Mouse (Mus musculus): Measurements from ENCODE around the gene Gm49387. TPM values are rescaled to one million over a fixed set of nuclear protein-coding genes. Genes with fewer than 3 reads are reported as not detected.
A peak's percentile ranks its signal among the peaks of the same experiment; 100 is the strongest.

Gm49387 gene
- polyA plus RNA-seq, 1 experiment from 2014 or later: 1.1 TPM

DNA sequence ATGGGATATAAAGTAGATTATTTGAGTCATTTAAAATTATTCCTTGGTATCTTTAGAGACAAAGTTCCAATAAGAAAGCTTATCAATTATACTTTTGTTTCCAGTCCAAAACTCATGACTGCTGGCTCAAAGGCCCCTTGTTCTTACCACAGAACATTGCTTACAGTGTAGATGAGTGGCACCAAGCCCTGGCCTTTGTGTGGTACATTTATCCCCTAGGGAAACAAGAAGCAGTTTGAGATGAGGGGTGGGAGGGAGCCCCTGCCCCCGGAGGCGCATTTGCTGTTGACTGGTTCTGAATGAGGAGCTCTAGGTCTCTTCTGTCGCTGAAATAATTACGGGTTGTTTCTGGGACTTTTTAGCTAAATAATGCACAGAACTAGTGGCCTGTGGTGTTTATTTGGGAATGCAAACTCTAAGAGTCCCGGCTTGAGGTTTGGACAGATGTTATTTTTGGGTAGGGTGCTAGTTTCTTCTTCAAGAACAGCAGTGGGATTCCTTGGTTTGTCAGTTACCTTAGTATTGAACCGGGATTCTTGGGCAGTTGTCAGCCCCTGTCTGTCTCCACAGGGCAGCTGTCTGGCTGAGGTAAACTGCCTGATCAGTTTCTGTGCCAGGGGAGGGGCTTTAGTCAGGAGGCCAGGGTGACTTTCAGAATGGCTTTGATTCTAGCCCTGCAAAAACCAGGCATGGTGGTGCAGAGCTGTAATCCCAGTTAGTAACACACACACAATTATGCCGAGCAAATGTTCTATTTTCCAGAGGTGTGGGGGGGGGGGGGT, 19.8 kb upstream of the Gm49387 start:
- Histone ChIP-seq H3K4me2 (peak overlapping the region; percentile 11; the same call in 1 of the 2 replicates), H3K9me3 (no peaks in the 10 kb centered on the region), H3K36me3 (no peaks in the 10 kb centered on the region), H3K4me1 (peaks cover 85% of the 10 kb centered on the region), H3K4me3 (no peak overlapping the region), H3K27ac (peak overlapping the region; percentile 100), H3K9ac (peak overlapping the region; percentile 44; the same call in 1 of the 2 replicates), H3K27me3 (no peaks in the 10 kb centered on the region)
- 23% methylated on average over 7 of the region's 7 CpGs for WGBS
- no peak for ATAC-seq (ENCODE audit: insufficient number of reproducible peaks, insufficient read depth, low FRiP score, low TSS enrichment, low read depth)

DNA sequence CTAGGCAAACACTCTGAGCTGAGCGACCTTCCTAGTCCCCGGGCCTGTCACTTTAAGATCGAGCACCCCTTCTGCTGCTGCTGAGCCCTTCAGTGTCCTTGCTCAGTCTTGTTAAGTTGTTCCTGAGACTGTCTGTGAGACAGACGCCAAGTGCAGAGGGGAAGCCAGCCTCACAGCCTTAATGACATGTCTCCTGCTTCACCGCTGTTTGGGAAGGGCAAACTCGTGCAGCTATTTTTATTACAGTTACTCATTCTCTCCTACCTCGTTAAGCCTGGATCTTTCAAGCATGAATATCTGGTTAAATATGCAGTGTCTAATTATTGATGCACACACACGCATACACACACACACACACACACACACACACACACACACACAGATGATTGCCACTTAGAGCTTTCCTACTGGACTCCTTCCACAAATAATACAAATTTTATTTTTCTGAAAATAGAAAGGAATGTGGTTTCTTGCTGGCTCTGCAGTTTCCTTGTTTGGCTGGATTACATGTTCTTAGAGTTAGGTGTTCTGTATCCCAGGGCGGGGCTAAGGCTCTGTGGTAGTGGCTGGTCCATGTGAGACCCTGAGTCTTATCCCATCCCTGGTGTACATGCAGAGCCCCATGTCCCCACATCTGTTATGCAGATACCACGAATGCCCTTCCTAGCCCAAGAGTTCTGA, 19.0 kb upstream of the Gm49387 start:
- peak; percentile 43; the same call in 1 of the 2 replicates for ATAC-seq (ENCODE audit: insufficient number of reproducible peaks, insufficient read depth, low FRiP score, low TSS enrichment, low read depth)
- H3K4me2 ChIP-seq: no peak overlapping the region
- H3K9me3 ChIP-seq: no peaks in the 10 kb centered on the region
- no peaks in the 10 kb centered on the region for H3K36me3 ChIP-seq
- H3K9ac ChIP-seq: no peak overlapping the region
- H3K4me1 ChIP-seq: peaks cover 76% of the 10 kb centered on the region
- H3K27ac ChIP-seq: peak overlapping the region; percentile 100
- WGBS: 48% methylated on average over 10 of the region's 10 CpGs
- H3K4me3 ChIP-seq: no peak overlapping the region
- H3K27me3 ChIP-seq: no peaks in the 10 kb centered on the region

DNA sequence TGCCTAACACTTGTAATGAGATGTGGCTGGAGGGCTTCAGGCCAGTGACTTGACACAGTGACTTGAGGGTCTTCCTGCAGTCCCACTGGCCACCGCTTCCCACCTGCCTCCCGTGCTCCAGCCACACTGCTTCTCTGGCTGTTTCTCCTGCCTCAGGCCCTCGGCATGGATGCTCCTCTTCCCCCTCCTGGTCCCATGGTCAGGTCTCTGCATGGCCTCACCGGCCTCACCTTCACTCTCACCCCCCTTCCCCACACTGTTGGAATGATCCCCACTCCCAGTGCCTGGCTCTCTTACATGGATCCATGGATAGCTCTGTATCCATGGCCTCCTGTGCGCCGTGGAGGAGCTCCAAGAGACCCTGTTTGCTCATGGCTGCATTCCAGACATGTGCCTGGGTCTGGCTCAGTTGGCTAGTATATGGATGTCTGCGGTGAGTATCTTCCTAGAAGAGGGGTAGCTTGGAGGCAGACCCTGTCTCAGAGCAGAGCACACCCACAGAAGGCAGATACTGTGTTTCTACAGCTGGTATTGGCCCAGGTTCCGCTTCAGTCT, 17.5 kb upstream of the Gm49387 start:
- Histone ChIP-seq H3K27ac (no peak overlapping the region), H3K4me2 (no peak overlapping the region), H3K9me3 (no peaks in the 10 kb centered on the region), H3K4me3 (no peak overlapping the region), H3K9ac (no peak overlapping the region), H3K36me3 (no peaks in the 10 kb centered on the region), H3K27me3 (no peaks in the 10 kb centered on the region), H3K4me1 (peaks cover 62% of the 10 kb centered on the region)
- 81% methylated on average over 8 of the region's 8 CpGs for WGBS
- ATAC-seq (ENCODE audit: insufficient number of reproducible peaks, insufficient read depth, low FRiP score, low TSS enrichment, low read depth): no peak

DNA sequence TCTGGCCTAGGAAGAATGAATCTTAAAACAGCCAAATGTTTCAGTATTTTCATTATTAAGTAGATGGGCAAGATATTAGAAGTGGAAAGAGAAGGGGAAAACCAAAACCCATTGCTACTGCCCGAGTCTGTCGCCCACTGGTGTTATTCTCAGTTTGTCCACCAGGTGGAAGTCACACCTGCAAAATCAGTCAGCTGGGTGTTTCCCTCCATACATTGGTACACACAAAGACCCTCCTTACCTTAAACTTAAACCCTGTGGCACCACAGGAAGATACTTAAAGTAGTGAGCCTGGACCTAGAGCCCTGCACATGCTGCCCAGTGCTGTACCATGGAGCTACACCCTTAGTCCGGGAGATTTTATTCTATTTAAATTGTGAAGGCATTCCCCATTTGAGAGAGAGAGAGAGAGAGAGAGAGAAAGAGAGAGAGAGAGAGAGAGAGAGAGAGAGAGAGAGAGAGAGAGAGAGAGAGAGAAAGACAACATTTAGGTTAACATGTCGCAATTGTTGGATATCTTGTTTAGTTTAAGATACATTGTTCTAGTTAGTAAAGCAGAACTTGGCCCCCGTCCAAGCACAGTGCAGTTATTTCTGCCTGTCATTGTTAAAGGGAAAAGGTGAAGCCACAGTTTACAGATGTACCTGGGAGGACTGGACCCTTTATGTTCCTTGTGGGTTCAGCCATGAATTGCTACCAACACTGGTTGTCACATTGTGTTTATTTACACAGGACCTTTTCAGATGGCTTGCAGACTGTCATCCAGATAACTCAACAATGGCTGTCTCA, 16.4 kb upstream of the Gm49387 start:
- WGBS: 33% methylated on average over 5 of the region's 5 CpGs
- H3K4me2 ChIP-seq: no peak overlapping the region
- H3K27me3 ChIP-seq: no peaks in the 10 kb centered on the region
- H3K4me1 ChIP-seq: peaks cover 50% of the 10 kb centered on the region
- H3K27ac ChIP-seq: peak overlapping the region; percentile 5; the same call in 1 of the 2 replicates
- H3K4me3 ChIP-seq: no peak overlapping the region
- no peaks in the 10 kb centered on the region for H3K36me3 ChIP-seq
- H3K9ac ChIP-seq: no peak overlapping the region
- no peak for ATAC-seq (ENCODE audit: insufficient number of reproducible peaks, insufficient read depth, low FRiP score, low TSS enrichment, low read depth)
- no peaks in the 10 kb centered on the region for H3K9me3 ChIP-seq

DNA sequence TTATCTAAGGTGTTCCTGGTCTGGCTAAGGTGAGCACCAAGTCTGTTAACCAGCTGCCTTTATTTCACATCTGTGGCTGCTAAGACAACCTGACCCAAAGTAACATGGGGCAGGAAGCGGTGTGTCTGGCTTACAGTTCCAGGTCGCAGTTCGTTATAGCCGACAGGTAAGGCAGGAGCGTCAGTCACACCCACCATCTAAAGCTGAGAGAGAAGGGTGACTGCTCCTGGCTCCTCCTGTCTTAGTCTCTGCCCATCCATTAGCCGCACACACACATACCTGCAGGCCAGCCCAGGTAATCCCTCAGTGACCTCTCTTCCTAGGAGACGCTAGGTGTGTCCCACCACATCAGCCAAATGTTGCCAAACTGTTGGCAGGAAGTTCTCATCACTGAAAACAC, 15.7 kb upstream of the Gm49387 start:
- Histone ChIP-seq H3K36me3 (no peaks in the 10 kb centered on the region), H3K9me3 (no peaks in the 10 kb centered on the region), H3K27me3 (no peaks in the 10 kb centered on the region), H3K4me3 (no peak overlapping the region), H3K4me1 (peaks cover 46% of the 10 kb centered on the region), H3K4me2 (no peak overlapping the region), H3K27ac (no peak overlapping the region), H3K9ac (no peak overlapping the region)
- WGBS: 72% methylated on average over 7 of the region's 7 CpGs
- no peak for ATAC-seq (ENCODE audit: insufficient number of reproducible peaks, insufficient read depth, low FRiP score, low TSS enrichment, low read depth)

DNA sequence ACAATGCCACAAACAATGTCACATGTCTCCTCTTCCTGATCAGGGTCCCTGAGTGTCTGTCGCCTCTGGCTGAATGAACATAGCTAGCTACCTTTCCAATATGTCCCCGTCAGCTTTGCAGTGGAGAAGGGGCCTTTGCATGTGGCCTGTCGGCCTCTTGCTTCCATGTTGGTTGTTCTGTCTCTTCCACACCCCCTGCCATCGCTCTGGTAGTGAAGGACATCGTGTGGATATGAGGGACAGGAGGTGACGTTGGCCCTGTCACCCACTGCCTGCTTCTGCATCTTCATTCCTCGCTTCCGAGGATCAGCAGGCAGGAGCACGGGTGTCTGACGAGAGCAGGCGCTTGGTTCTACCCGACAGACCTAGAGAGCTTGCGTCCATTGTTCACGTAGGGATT, 14.7 kb upstream of the Gm49387 start:
- H3K4me2 ChIP-seq: no peak overlapping the region
- no peaks in the 10 kb centered on the region for H3K27me3 ChIP-seq
- 83% methylated on average over 14 of the region's 14 CpGs for WGBS
- peaks cover 36% of the 10 kb centered on the region for H3K4me1 ChIP-seq
- H3K4me3 ChIP-seq: no peak overlapping the region
- no peak for ATAC-seq (ENCODE audit: insufficient number of reproducible peaks, insufficient read depth, low FRiP score, low TSS enrichment, low read depth)
- no peak overlapping the region for H3K9ac ChIP-seq
- H3K9me3 ChIP-seq: no peaks in the 10 kb centered on the region
- no peak overlapping the region for H3K27ac ChIP-seq
- H3K36me3 ChIP-seq: no peaks in the 10 kb centered on the region

DNA sequence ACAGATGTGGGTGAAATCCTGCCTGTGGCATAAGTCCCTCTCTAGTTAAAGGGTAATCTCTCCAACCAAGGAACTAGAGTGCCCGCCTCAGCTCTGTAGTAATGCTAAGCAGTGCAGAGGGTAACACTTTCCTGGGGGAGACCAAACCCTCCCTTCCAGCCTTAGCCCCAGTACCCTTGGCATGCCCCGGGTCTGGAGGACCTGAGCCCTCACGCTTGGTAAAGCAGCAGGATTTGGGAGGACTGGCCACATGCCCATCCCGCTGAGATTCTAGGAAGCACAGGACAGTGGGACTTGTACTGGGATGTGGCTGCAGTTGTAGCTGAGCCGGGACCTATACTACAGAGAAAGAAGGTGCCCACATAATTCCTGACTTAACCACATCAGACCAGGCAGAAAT, 14.1 kb upstream of the Gm49387 start:
- peaks cover 30% of the 10 kb centered on the region for H3K4me1 ChIP-seq
- ATAC-seq (ENCODE audit: insufficient number of reproducible peaks, insufficient read depth, low FRiP score, low TSS enrichment, low read depth): no peak
- H3K36me3 ChIP-seq: no peaks in the 10 kb centered on the region
- H3K4me3 ChIP-seq: no peak overlapping the region
- H3K9me3 ChIP-seq: no peaks in the 10 kb centered on the region
- 89% methylated on average over 5 of the region's 5 CpGs for WGBS
- no peak overlapping the region for H3K27ac ChIP-seq
- no peak overlapping the region for H3K9ac ChIP-seq
- H3K27me3 ChIP-seq: no peaks in the 10 kb centered on the region
- no peak overlapping the region for H3K4me2 ChIP-seq

DNA sequence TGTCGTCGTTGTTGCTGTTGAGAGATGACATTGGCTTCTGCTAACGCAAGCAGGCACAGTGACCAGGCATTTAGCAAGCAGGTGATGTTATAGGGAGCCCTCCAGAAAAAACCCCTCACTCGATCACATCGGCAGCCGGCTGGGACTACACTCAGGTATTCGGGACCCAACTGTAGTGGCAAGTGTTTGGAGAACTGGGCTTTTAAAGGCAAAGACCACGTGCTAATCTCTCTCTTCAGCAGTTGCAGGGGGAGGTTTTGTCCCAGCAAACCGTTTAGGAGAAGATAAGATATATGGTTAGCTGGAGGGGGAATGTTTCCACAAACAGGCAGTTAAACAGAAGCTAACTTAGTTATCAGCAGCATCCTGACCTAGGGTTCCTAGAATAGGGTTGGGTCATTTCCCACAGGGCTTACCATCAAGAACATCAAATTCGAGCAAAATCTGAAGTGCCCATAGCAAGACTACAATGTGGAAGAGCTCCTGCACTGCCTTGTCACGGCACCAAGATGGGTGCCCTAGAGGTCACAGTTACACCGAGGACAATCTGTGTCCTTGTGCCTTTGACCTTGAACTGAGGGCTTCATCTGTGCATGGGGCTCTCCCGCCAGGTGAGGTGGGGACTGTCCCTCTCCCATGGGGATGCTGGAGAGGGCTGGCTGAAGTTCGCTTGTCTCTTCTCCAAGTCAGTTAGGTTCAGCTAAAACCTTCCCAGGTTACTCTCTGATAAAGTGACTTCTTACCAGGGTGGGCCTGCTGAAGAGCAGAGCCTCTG, 12.6 kb upstream of the Gm49387 start:
- H3K36me3 ChIP-seq: no peaks in the 10 kb centered on the region
- no peak overlapping the region for H3K4me2 ChIP-seq
- no peak overlapping the region for H3K4me3 ChIP-seq
- no peaks in the 10 kb centered on the region for H3K27me3 ChIP-seq
- no peak overlapping the region for H3K27ac ChIP-seq
- WGBS: 77% methylated on average over 14 of the region's 14 CpGs
- H3K9me3 ChIP-seq: no peaks in the 10 kb centered on the region
- ATAC-seq (ENCODE audit: insufficient number of reproducible peaks, insufficient read depth, low FRiP score, low TSS enrichment, low read depth): no peak
- H3K4me1 ChIP-seq: peaks cover 15% of the 10 kb centered on the region
- H3K9ac ChIP-seq: no peak overlapping the region

DNA sequence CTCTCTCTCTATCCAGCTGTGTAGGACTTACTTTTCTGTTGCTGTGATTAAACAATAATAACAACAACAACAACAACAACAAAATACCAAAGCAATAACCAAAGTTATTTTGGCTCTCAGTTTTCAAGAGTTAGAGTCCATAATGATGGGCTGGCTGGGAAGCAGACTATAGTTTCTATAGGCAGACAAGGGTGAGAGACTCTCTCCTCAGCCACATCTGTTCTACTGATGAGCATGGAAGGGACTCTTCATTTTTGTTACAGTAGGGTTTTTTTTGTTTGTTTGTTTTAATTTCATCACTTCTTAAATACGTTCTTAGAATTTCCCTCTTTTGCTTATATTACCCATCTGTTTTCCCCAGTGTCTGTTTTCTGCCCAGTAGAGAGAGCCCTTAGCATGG, 11.9 kb upstream of the Gm49387 start:
- H3K4me3 ChIP-seq: no peak overlapping the region
- 83% methylated on average over 1 of the region's 1 CpGs for WGBS

DNA sequence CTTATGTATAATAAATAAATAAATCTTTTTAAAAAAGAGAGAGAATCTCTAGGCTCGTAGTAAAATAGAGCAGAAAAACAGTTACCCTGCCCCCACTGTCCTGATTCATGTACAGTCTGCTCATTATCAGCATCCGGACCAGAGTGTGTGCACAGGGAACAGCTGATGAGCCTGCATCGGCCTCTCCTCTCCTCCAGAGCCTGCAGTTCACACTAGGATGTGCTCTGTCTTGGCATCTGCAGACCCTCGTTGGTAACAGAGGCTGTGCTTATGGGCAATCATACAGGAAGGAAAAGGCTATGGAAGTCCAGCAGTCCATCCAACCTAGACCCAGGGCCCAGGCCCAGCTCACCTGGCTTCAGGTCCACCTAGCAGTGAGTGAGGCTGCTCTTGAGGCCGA, 11.4 kb upstream of the Gm49387 start:
- Histone ChIP-seq H3K27ac (no peak overlapping the region), H3K4me1 (peaks cover 3% of the 10 kb centered on the region), H3K4me2 (no peak overlapping the region), H3K27me3 (no peaks in the 10 kb centered on the region), H3K36me3 (no peaks in the 10 kb centered on the region), H3K9ac (no peak overlapping the region), H3K9me3 (no peaks in the 10 kb centered on the region), H3K4me3 (no peak overlapping the region)
- no peak for ATAC-seq (ENCODE audit: insufficient number of reproducible peaks, insufficient read depth, low FRiP score, low TSS enrichment, low read depth)
- 67% methylated on average over 5 of the region's 5 CpGs for WGBS

More for the DNA sequence above, 11.9 kb upstream of the Gm49387 start:
- H3K4me2 ChIP-seq: no peak overlapping the region
- H3K4me1 ChIP-seq: peaks cover 8% of the 10 kb centered on the region
- H3K27ac ChIP-seq: no peak overlapping the region
- H3K27me3 ChIP-seq: no peaks in the 10 kb centered on the region
- ATAC-seq (ENCODE audit: insufficient number of reproducible peaks, insufficient read depth, low FRiP score, low TSS enrichment, low read depth): no peak
- H3K9ac ChIP-seq: no peak overlapping the region
- no peaks in the 10 kb centered on the region for H3K36me3 ChIP-seq
- no peaks in the 10 kb centered on the region for H3K9me3 ChIP-seq

DNA sequence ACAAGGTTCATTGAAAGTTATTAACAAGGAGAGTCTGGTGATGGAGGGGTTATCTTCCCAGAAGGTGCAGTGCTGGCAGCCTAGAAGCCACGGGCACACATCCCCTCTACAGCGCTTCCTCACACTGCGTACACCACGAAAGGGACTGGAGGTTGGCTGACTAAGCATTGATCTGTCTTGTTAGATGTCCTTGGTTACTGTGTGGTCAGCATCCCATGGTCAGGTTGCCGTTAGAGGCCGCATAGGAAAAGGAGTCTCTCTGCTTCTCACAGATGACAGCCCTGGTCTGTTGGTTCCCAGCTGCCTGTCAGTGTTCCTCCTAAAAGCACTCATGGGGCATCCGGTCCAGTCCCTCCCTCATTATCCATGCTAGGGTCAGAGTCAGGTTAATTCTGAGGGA, 10.5 kb upstream of the Gm49387 start:
- Histone ChIP-seq H3K9ac (no peak overlapping the region), H3K9me3 (no peaks in the 10 kb centered on the region), H3K4me3 (no peak overlapping the region), H3K27ac (no peak overlapping the region), H3K4me1 (no peaks in the 10 kb centered on the region), H3K4me2 (no peak overlapping the region), H3K36me3 (no peaks in the 10 kb centered on the region), H3K27me3 (no peaks in the 10 kb centered on the region)
- no peak for ATAC-seq (ENCODE audit: insufficient number of reproducible peaks, insufficient read depth, low FRiP score, low TSS enrichment, low read depth)
- WGBS: 88% methylated on average over 7 of the region's 7 CpGs
